Mouse (Mus musculus) embryonic facial prominence, embryonic 13.5 days (tissue): ENCODE results near the gene Cd8b1. TPM values are rescaled to one million over a fixed set of nuclear protein-coding genes. Genes with fewer than 3 reads are reported as not detected.
"Not testable (repeated sequence)": the region's sequence is repeated elsewhere in the genome, so short reads cannot be mapped to it uniquely, and the experiment has no call there.

Experiments
- ATAC-seq: fragments of 200-750 bp; cut with Nextera tagmentation; 2 replicates; pipeline ENCODE4 v1.8.0; 2017; ENCODE audit warnings: low read depth; ENCODE audit not compliant: insufficient number of reproducible peaks, insufficient read depth, low FRiP score, low TSS enrichment
- H3K27ac ChIP-seq: fragments of 300-500 bp; sonication (generic); 2 replicates; pipeline ENCODE4 v1.5.1; 2015; ENCODE audit warnings: moderate library complexity, mild to moderate bottlenecking, inconsistent platforms
- H3K27me3 ChIP-seq: fragments of 300-500 bp; sonication (generic); 2 replicates; pipeline ENCODE4 v1.6.1; 2015; ENCODE audit warnings: mild to moderate bottlenecking, inconsistent platforms
- H3K36me3 ChIP-seq: fragments of 300-500 bp; sonication (generic); 2 replicates; pipeline ENCODE4 v1.6.1; 2015; ENCODE audit warnings: mild to moderate bottlenecking, inconsistent platforms
- H3K4me1 ChIP-seq: fragments of 300-500 bp; sonication (generic); 2 replicates; pipeline ENCODE4 v1.6.1; 2015; ENCODE audit warnings: inconsistent platforms
- H3K4me2 ChIP-seq: fragments of 300-500 bp; sonication (generic); 2 replicates; pipeline ENCODE4 v1.6.1; 2015; ENCODE audit warnings: moderate library complexity, mild to moderate bottlenecking, inconsistent platforms
- H3K4me3 ChIP-seq: fragments of 300-500 bp; sonication (generic); 2 replicates; pipeline ENCODE4 v1.5.1; 2015; ENCODE audit warnings: mild to moderate bottlenecking, inconsistent platforms
- H3K9ac ChIP-seq: fragments of 300-500 bp; sonication (generic); 2 replicates; pipeline ENCODE4 v1.6.1; 2015; ENCODE audit warnings: mild to moderate bottlenecking, inconsistent platforms
- H3K9me3 ChIP-seq: fragments of 300-500 bp; sonication (generic); 2 replicates; pipeline ENCODE4 v1.6.1; 2016; ENCODE audit warnings: inconsistent platforms
- WGBS: fragments of 180-500 bp; shearing (Covaris S2); methylation state at CpG from one replicate; pipeline ENCODE4 v1.1.7; 2015; ENCODE audit warnings: mixed read lengths; 5-methylcytosine and 5-hydroxymethylcytosine counted together
- polyA plus RNA-seq: library from polyadenylated mRNA; unstranded; fragments of >200 nt; fragmentation: Nextera tagmentation; extraction: Ambion mirVana; gene quantifications from 2 replicates; pipeline ENCODE4 v1.2.1, GENCODE M21; 2015

Cd8b1 gene
- polyA plus RNA-seq, 1 experiment from 2014 or later: 0.14 TPM

GRCm38 (mm10) chr6:71329881-71330280 lies 7.3 kb downstream of the Cd8b1 start:
- H3K27me3 ChIP-seq: no peaks in the 10 kb centered on the region
- ATAC-seq: no peak
- no peak overlapping the region for H3K27ac ChIP-seq
- H3K4me2 ChIP-seq: no peak overlapping the region
- H3K4me3 ChIP-seq: no peak overlapping the region
- no peaks in the 10 kb centered on the region for H3K36me3 ChIP-seq
- no peaks in the 10 kb centered on the region for H3K4me1 ChIP-seq
- WGBS: 86% methylated on average over 6 of the region's 6 CpGs
- no peaks in the 10 kb centered on the region for H3K9me3 ChIP-seq
- H3K9ac ChIP-seq: no peak overlapping the region

GRCm38 (mm10) chr6:71330486-71330885 lies 7.9 kb downstream of the Cd8b1 start:
- Histone ChIP-seq H3K4me1 (no peaks in the 10 kb centered on the region), H3K27me3 (no peaks in the 10 kb centered on the region), H3K4me2 (no peak overlapping the region), H3K4me3 (no peak overlapping the region), H3K9ac (no peak overlapping the region), H3K9me3 (no peaks in the 10 kb centered on the region), H3K36me3 (no peaks in the 10 kb centered on the region), H3K27ac (no peak overlapping the region)
- no peak for ATAC-seq
- WGBS: 85% methylated on average over 7 of the region's 7 CpGs

- H3K4me1 ChIP-seq, H3K9ac ChIP-seq, H3K9me3 ChIP-seq, H3K36me3 ChIP-seq, H3K27me3 ChIP-seq, ATAC-seq, H3K27ac ChIP-seq, H3K4me2 ChIP-seq, H3K4me3 ChIP-seq: not testable (repeated sequence)
- WGBS: 90% methylated on average over 2 of the region's 4 CpGs
Measured at GRCm38 (mm10) chr6:71331491-71331890, 8.9 kb downstream of the Cd8b1 start.

GRCm38 (mm10) chr6:71332236-71332965 lies 9.8 kb downstream of the Cd8b1 start:
- Histone ChIP-seq H3K4me1 (no peaks in the 10 kb centered on the region), H3K4me2 (no peak overlapping the region), H3K9ac (no peak overlapping the region), H3K4me3 (no peak overlapping the region), H3K27ac (no peak overlapping the region), H3K27me3 (no peaks in the 10 kb centered on the region), H3K9me3 (no peaks in the 10 kb centered on the region), H3K36me3 (no peaks in the 10 kb centered on the region)
- ATAC-seq: no peak
- WGBS: 77% methylated on average over 11 of the region's 11 CpGs

- Histone ChIP-seq H3K4me1 (no peaks in the 10 kb centered on the region), H3K9me3 (no peaks in the 10 kb centered on the region), H3K4me3 (no peak overlapping the region), H3K9ac (no peak overlapping the region), H3K27ac (no peak overlapping the region), H3K27me3 (no peaks in the 10 kb centered on the region), H3K36me3 (no peaks in the 10 kb centered on the region), H3K4me2 (no peak overlapping the region)
- ATAC-seq: no peak
- 78% methylated on average over 3 of the region's 3 CpGs for WGBS
Measured at GRCm38 (mm10) chr6:71333031-71333430, 10.4 kb downstream of the Cd8b1 start.

GRCm38 (mm10) chr6:71333578-71334273 lies 11.1 kb downstream of the Cd8b1 start:
- no peak overlapping the region for H3K4me3 ChIP-seq
- no peak overlapping the region for H3K27ac ChIP-seq
- 89% methylated on average over 11 of the region's 11 CpGs for WGBS

GRCm38 (mm10) chr6:71337666-71338065 lies 15.1 kb downstream of the Cd8b1 start:
- Histone ChIP-seq H3K36me3 (no peaks in the 10 kb centered on the region), H3K9ac (no peak overlapping the region), H3K9me3 (no peaks in the 10 kb centered on the region), H3K4me3 (no peak overlapping the region), H3K27me3 (no peaks in the 10 kb centered on the region), H3K4me1 (peaks cover 5% of the 10 kb centered on the region; the same call in 1 of the 2 replicates), H3K27ac (no peak overlapping the region), H3K4me2 (no peak overlapping the region)
- 98% methylated on average over 8 of the region's 8 CpGs for WGBS
- no peak for ATAC-seq

More at GRCm38 (mm10) chr6:71333578-71334273, 11.1 kb downstream of the Cd8b1 start:
- Histone ChIP-seq H3K4me2 (no peak overlapping the region), H3K4me1 (no peaks in the 10 kb centered on the region), H3K9me3 (no peaks in the 10 kb centered on the region), H3K36me3 (no peaks in the 10 kb centered on the region), H3K9ac (no peak overlapping the region), H3K27me3 (no peaks in the 10 kb centered on the region)
- no peak for ATAC-seq

GRCm38 (mm10) chr6:71338941-71339340 lies 16.4 kb downstream of the Cd8b1 start:
- WGBS: 83% methylated on average over 3 of the region's 3 CpGs
- H3K27me3 ChIP-seq: no peaks in the 10 kb centered on the region

GRCm38 (mm10) chr6:71339351-71339750 lies 16.8 kb downstream of the Cd8b1 start:
- ATAC-seq: no peak
- Histone ChIP-seq H3K36me3 (no peaks in the 10 kb centered on the region), H3K9ac (no peak overlapping the region), H3K27ac (no peak overlapping the region), H3K4me2 (no peak overlapping the region), H3K4me3 (no peak overlapping the region), H3K9me3 (no peaks in the 10 kb centered on the region), H3K4me1 (peaks cover 5% of the 10 kb centered on the region; the same call in 1 of the 2 replicates), H3K27me3 (no peaks in the 10 kb centered on the region)
- WGBS: 54% methylated on average over 4 of the region's 4 CpGs

More at GRCm38 (mm10) chr6:71338941-71339340, 16.4 kb downstream of the Cd8b1 start:
- no peaks in the 10 kb centered on the region for H3K36me3 ChIP-seq
- H3K27ac ChIP-seq: no peak overlapping the region
- H3K4me3 ChIP-seq: no peak overlapping the region
- H3K4me2 ChIP-seq: no peak overlapping the region
- peaks cover 5% of the 10 kb centered on the region; the same call in 1 of the 2 replicates for H3K4me1 ChIP-seq
- no peak for ATAC-seq
- H3K9ac ChIP-seq: no peak overlapping the region
- H3K9me3 ChIP-seq: no peaks in the 10 kb centered on the region

- 91% methylated on average over 9 of the region's 9 CpGs for WGBS
- Histone ChIP-seq H3K36me3 (no peaks in the 10 kb centered on the region), H3K4me3 (no peak overlapping the region), H3K27me3 (no peaks in the 10 kb centered on the region), H3K9ac (no peak overlapping the region), H3K4me1 (peaks cover 5% of the 10 kb centered on the region; the same call in 1 of the 2 replicates), H3K27ac (no peak overlapping the region), H3K9me3 (no peaks in the 10 kb centered on the region), H3K4me2 (no peak overlapping the region)
- no peak for ATAC-seq
Measured at GRCm38 (mm10) chr6:71341179-71341578, 18.6 kb downstream of the Cd8b1 start.

- ATAC-seq: no peak
Measured at GRCm38 (mm10) chr6:71348006-71348405, 25.4 kb downstream of the Cd8b1 start.

GRCm38 (mm10) chr6:71351201-71351600 lies 28.6 kb downstream of the Cd8b1 start:
- ATAC-seq: no peak
- H3K9me3 ChIP-seq: peaks cover 8% of the 10 kb centered on the region; the same call in 1 of the 2 replicates
- H3K4me3 ChIP-seq: no peak overlapping the region
- no peaks in the 10 kb centered on the region for H3K36me3 ChIP-seq
- H3K9ac ChIP-seq: no peak overlapping the region
- H3K27me3 ChIP-seq: no peaks in the 10 kb centered on the region
- WGBS: 90% methylated on average over 3 of the region's 3 CpGs
- no peak overlapping the region for H3K27ac ChIP-seq
- no peak overlapping the region for H3K4me2 ChIP-seq
- no peaks in the 10 kb centered on the region for H3K4me1 ChIP-seq

More at GRCm38 (mm10) chr6:71348006-71348405, 25.4 kb downstream of the Cd8b1 start:
- Histone ChIP-seq H3K9ac (no peak overlapping the region), H3K9me3 (peaks cover 8% of the 10 kb centered on the region; the same call in 1 of the 2 replicates), H3K27me3 (no peaks in the 10 kb centered on the region), H3K4me3 (no peak overlapping the region), H3K4me1 (no peaks in the 10 kb centered on the region), H3K27ac (no peak overlapping the region), H3K36me3 (no peaks in the 10 kb centered on the region), H3K4me2 (no peak overlapping the region)
- WGBS: 92% methylated on average over 9 of the region's 9 CpGs
